In the genomic region with DNA sequence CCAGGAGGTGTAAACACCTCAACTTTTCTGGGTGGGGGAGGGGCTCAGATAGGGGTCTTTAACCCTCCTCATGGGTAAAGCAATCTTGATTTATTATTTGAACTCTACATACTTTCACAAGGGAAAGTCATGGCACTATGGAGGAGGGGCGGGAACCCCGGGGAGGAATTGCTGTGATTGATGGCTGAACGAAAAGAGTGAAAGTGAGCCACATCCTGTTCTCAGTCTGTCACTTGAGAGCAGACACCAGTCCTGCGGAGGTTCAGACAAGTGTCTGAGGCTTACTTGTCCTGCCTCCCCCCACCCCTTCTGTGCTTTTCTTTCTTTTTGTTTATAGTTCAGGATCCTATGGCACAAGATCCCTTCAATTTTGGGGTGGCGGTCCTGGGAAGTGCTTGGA, we compare ENCODE assay signal across 1 mouse cellular context.
TF ChIP-seq lines count a peak whose summit lies in the region.

No protein-coding gene starts in this region.

TF ChIP-seq in CH12.LX, 34 proteins besides CTCF, POLR2A, EP300 and RAD21 (continued from another document):
- TF ChIP-seq CHD2 (IDR thresholded peaks at IDR 0.05; ENCODE audit: low read length) (peak; percentile 27; the same call in 1 of the 2 replicates), MYC (IDR thresholded peaks at IDR 0.05; ENCODE audit: low read depth, low read length) (no peak), NRF1 (IDR thresholded peaks at IDR 0.05; ENCODE audit: low read depth, low read length) (no peak), BHLHE40 (IDR thresholded peaks at IDR 0.05; ENCODE audit: low read depth, low read length) (peak; percentile 56)
